Mouse (Mus musculus): ENCODE results near the gene Rps11. TPM values are rescaled to one million over a fixed set of nuclear protein-coding genes. Genes with fewer than 3 reads are reported as not detected.

Gene Rps11
- polyA plus RNA-seq, 1 experiment from 2014 or later = 1,305 TPM

DNA sequence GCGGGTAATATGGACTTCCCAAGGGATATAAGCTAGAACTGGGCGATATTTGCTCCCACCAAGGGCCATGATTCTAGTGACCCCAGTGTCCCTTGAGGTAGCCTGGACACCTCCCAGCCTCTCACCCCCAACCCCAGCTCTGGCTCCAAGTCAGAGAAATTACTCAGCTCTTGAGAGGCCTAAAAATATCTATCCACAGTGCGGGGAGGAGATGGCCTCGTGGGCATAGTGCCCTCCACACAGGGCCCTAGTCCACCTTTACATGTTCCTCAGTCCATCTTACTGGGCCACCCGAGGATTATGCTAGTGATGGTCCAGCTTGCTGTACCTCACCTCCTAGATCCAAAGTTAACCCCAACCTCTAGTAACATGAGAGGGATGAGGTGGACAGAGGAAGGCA is 40.6 kb upstream of the Rps11 start:
- Histone ChIP-seq H3K36me3 (ENCODE audit: control insufficient read depth, insufficient read depth, low read length) (peaks cover 2% of the 10 kb centered on the region; the same call in 1 of the 2 replicates), H3K4me1 (ENCODE audit: control insufficient read depth, insufficient read depth, low read length) (0 out of 2 replicates have a peak, but pooled peaks cover 6% of the 10 kb centered on the region), H3K27ac (ENCODE audit: low read depth, low read length) (no peak overlapping the region), H3K4me3 (ENCODE audit: low read depth, low read length) (no peak overlapping the region), H3K4me2 (no peak overlapping the region), H3K9ac (ENCODE audit: low read depth, low read length) (no peak overlapping the region), H3K9me3 (replicated peaks; ENCODE audit: control insufficient read depth, low read length) (peaks cover 13% of the 10 kb centered on the region), H3K27me3 (ENCODE audit: control insufficient read depth, insufficient read depth, low read length) (peaks cover 74% of the 10 kb centered on the region)
- no peak for ATAC-seq (replicated peaks; ENCODE audit: insufficient number of reproducible peaks, low FRiP score, low TSS enrichment)
- WGBS (ENCODE audit: insufficient replicate concordance) = 60% methylated on average over 5 of the region's 5 CpGs

- 0 out of 2 replicates have a peak, but pooled peaks cover 6% of the 10 kb centered on the region for H3K4me1 ChIP-seq (ENCODE audit: control insufficient read depth, insufficient read depth, low read length)
- no peak within 1 kb of the TSS for H3K27ac ChIP-seq (ENCODE audit: low read depth, low read length)
- peak within 1 kb of the TSS; percentile 74 for H3K4me2 ChIP-seq
- H3K9me3 ChIP-seq (replicated peaks; ENCODE audit: control insufficient read depth, low read length) = peaks cover 4% of the 10 kb centered on the region
- no peak for ATAC-seq (replicated peaks; ENCODE audit: insufficient number of reproducible peaks, low FRiP score, low TSS enrichment)
- H3K27me3 ChIP-seq (ENCODE audit: control insufficient read depth, insufficient read depth, low read length) = peaks cover 65% of the 10 kb centered on the region
- H3K36me3 ChIP-seq (ENCODE audit: control insufficient read depth, insufficient read depth, low read length) = peaks cover 6% of the 10 kb centered on the region; the same call in 1 of the 2 replicates
- WGBS (ENCODE audit: insufficient replicate concordance) = 3% methylated on average over 37 of the region's 41 CpGs
- no peak within 1 kb of the TSS for H3K9ac ChIP-seq (ENCODE audit: low read depth, low read length)
- peak within 1 kb of the TSS; percentile 48 for H3K4me3 ChIP-seq (ENCODE audit: low read depth, low read length)
Measured at GRCm38 (mm10) chr7:45163735-45164490, 39.7 kb upstream of the Rps11 start, which contains the start of gene Slc17a7. Gene Slc17a7 (plus strand): TSS chr7:45163949.

DNA sequence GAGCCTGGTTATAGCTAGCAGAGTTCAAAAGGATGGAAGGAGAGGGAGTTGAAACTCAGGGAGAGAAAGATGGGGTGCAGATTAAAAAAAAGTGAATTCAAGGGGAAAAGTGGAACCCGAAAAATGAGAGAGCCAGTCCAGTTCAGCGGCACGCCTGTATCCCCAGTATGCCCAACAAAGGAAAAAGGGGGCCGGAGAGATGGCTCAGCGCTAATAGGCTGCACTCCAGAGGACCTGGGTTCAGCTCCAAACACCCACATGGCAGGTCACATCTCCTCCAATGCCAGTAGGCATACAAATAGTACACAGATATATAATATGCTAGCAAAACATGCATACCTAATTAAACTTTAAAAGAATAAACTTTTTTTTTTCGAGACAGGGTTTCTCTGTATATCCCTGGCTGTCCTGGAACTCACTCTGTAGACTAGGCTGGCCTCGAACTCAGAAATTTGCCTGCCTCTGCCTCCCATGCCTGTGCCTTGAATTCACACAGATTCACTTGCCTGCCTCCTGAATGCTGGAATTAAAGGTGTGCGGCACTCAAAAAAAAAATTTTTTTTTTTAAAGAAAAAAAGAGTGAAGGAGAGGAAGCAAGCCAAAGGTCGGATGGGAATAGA is 38.9 kb upstream of the Rps11 start:
- H3K27me3 ChIP-seq (ENCODE audit: control insufficient read depth, insufficient read depth, low read length) = peaks cover 57% of the 10 kb centered on the region
- 66% methylated on average over 9 of the region's 9 CpGs for WGBS (ENCODE audit: insufficient replicate concordance)
- no peak overlapping the region for H3K27ac ChIP-seq (ENCODE audit: low read depth, low read length)
- H3K4me1 ChIP-seq (ENCODE audit: control insufficient read depth, insufficient read depth, low read length) = 0 out of 2 replicates have a peak, but pooled peaks cover 5% of the 10 kb centered on the region
- ATAC-seq (replicated peaks; ENCODE audit: insufficient number of reproducible peaks, low FRiP score, low TSS enrichment) = no peak
- no peak overlapping the region for H3K9ac ChIP-seq (ENCODE audit: low read depth, low read length)
- peaks cover 8% of the 10 kb centered on the region; the same call in 1 of the 2 replicates for H3K36me3 ChIP-seq (ENCODE audit: control insufficient read depth, insufficient read depth, low read length)
- no peak overlapping the region for H3K4me2 ChIP-seq
- no peak overlapping the region for H3K4me3 ChIP-seq (ENCODE audit: low read depth, low read length)
- H3K9me3 ChIP-seq (replicated peaks; ENCODE audit: control insufficient read depth, low read length) = no peaks in the 10 kb centered on the region; the same call in 1 of the 2 replicates

DNA sequence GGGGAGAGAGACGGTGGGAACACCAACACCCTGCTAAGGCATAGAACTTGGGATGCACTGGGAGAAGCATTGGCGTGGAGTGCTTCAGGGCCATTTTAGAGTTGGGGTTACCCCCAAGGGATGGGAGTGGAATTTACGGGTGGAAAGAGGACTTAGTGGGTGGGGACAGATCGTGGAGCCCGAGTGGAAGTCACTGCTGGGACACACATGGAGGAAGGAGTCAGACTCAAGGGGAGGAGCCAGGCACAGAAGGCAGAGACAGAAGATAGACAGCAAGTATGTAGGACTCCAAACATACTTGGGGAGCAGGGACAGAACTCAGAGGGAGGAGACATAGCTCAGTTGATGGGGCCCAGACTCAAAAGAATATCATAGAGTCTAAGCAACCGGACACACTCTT is 38.3 kb upstream of the Rps11 start:
- no peak for ATAC-seq (replicated peaks; ENCODE audit: insufficient number of reproducible peaks, low FRiP score, low TSS enrichment)
- Histone ChIP-seq H3K4me3 (ENCODE audit: low read depth, low read length) (peak overlapping the region; percentile 32), H3K27me3 (ENCODE audit: control insufficient read depth, insufficient read depth, low read length) (peaks cover 52% of the 10 kb centered on the region)

DNA sequence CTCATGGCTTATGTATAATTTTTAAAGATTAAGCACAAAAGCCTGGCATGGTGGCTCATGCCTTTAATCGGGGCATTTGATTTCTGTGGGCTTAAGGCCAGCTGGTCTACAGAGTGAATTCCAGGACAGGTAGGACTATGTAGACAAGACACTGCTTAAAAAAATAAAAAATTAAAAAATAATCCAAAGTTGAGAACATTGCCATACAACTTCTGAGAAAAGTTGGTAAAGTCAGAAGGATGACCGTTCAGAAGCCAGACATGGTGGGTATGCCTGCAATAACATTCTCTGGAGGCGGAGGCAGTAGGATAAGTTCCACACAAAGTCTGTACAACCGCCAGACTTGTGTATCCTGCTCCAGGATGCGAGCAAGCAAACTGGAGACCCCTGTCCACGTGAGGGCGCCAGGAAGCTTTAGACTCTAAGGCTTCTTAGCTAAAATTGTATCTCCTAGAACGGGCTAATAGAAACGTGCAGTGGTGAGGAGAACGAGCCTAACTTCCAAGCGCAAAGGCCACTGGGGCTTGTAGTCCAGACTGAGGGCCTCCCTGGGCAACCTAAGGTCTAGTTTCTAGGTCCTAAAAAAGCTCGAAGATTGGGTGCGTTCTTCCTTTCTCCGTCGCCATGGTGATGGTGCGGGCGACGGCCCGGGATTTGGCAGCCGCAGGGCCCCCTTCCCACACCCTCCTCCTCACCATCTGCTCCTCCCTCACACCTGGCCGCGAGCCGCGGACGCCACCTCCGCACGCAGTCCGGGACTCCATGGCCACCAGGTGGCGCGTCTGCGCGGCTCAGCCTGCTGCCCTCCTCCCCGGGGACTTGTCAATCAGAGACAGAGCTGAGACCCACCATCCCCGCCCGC is 37.6 kb upstream of the Rps11 start:
- Histone ChIP-seq H3K27me3 (ENCODE audit: control insufficient read depth, insufficient read depth, low read length) (peaks cover 45% of the 10 kb centered on the region), H3K9ac (ENCODE audit: low read depth, low read length) (peak overlapping the region; percentile 50; the same call in 1 of the 2 replicates), H3K36me3 (ENCODE audit: control insufficient read depth, insufficient read depth, low read length) (peaks cover 8% of the 10 kb centered on the region; the same call in 1 of the 2 replicates), H3K27ac (ENCODE audit: low read depth, low read length) (no peak overlapping the region), H3K9me3 (replicated peaks; ENCODE audit: control insufficient read depth, low read length) (no peaks in the 10 kb centered on the region; the same call in 1 of the 2 replicates), H3K4me1 (ENCODE audit: control insufficient read depth, insufficient read depth, low read length) (no peaks in the 10 kb centered on the region), H3K4me3 (ENCODE audit: low read depth, low read length) (peak overlapping the region; percentile 32), H3K4me2 (peak overlapping the region; percentile 66)
- peak; percentile 58 for ATAC-seq (replicated peaks; ENCODE audit: insufficient number of reproducible peaks, low FRiP score, low TSS enrichment)
- 4% methylated on average over 35 of the region's 35 CpGs for WGBS (ENCODE audit: insufficient replicate concordance)

More for the DNA sequence above, 38.3 kb upstream of the Rps11 start:
- 26% methylated on average over 6 of the region's 6 CpGs for WGBS (ENCODE audit: insufficient replicate concordance)
- no peak overlapping the region for H3K27ac ChIP-seq (ENCODE audit: low read depth, low read length)
- H3K4me2 ChIP-seq = peak overlapping the region; percentile 66
- peaks cover 8% of the 10 kb centered on the region; the same call in 1 of the 2 replicates for H3K36me3 ChIP-seq (ENCODE audit: control insufficient read depth, insufficient read depth, low read length)
- H3K4me1 ChIP-seq (ENCODE audit: control insufficient read depth, insufficient read depth, low read length) = no peaks in the 10 kb centered on the region
- no peaks in the 10 kb centered on the region; the same call in 1 of the 2 replicates for H3K9me3 ChIP-seq (replicated peaks; ENCODE audit: control insufficient read depth, low read length)
- no peak overlapping the region for H3K9ac ChIP-seq (ENCODE audit: low read depth, low read length)

- WGBS (ENCODE audit: insufficient replicate concordance) = 90% methylated on average over 3 of the region's 3 CpGs
- peaks cover 8% of the 10 kb centered on the region; the same call in 1 of the 2 replicates for H3K36me3 ChIP-seq (ENCODE audit: control insufficient read depth, insufficient read depth, low read length)
- H3K4me1 ChIP-seq (ENCODE audit: control insufficient read depth, insufficient read depth, low read length) = no peaks in the 10 kb centered on the region
- no peaks in the 10 kb centered on the region; the same call in 1 of the 2 replicates for H3K9me3 ChIP-seq (replicated peaks; ENCODE audit: control insufficient read depth, low read length)
- no peak overlapping the region for H3K9ac ChIP-seq (ENCODE audit: low read depth, low read length)
- no peak overlapping the region for H3K4me2 ChIP-seq
- no peak overlapping the region for H3K27ac ChIP-seq (ENCODE audit: low read depth, low read length)
- H3K27me3 ChIP-seq (ENCODE audit: control insufficient read depth, insufficient read depth, low read length) = peaks cover 35% of the 10 kb centered on the region
- no peak for ATAC-seq (replicated peaks; ENCODE audit: insufficient number of reproducible peaks, low FRiP score, low TSS enrichment)
- H3K4me3 ChIP-seq (ENCODE audit: low read depth, low read length) = no peak overlapping the region
Measured at GRCm38 (mm10) chr7:45160866-45161265, 36.6 kb upstream of the Rps11 start.

GRCm38 (mm10) chr7:45160316-45160800 is 36.1 kb upstream of the Rps11 start:
- WGBS (ENCODE audit: insufficient replicate concordance) = 90% methylated on average over 6 of the region's 6 CpGs
- no peak for ATAC-seq (replicated peaks; ENCODE audit: insufficient number of reproducible peaks, low FRiP score, low TSS enrichment)
- peaks cover 8% of the 10 kb centered on the region; the same call in 1 of the 2 replicates for H3K36me3 ChIP-seq (ENCODE audit: control insufficient read depth, insufficient read depth, low read length)
- no peak overlapping the region for H3K4me3 ChIP-seq (ENCODE audit: low read depth, low read length)
- no peak overlapping the region for H3K4me2 ChIP-seq
- H3K9me3 ChIP-seq (replicated peaks; ENCODE audit: control insufficient read depth, low read length) = no peaks in the 10 kb centered on the region; the same call in 1 of the 2 replicates
- H3K27me3 ChIP-seq (ENCODE audit: control insufficient read depth, insufficient read depth, low read length) = peaks cover 30% of the 10 kb centered on the region
- H3K4me1 ChIP-seq (ENCODE audit: control insufficient read depth, insufficient read depth, low read length) = no peaks in the 10 kb centered on the region
- no peak overlapping the region for H3K27ac ChIP-seq (ENCODE audit: low read depth, low read length)
- no peak overlapping the region for H3K9ac ChIP-seq (ENCODE audit: low read depth, low read length)

GRCm38 (mm10) chr7:45158991-45159390 is 34.8 kb upstream of the Rps11 start:
- H3K4me2 ChIP-seq = no peak overlapping the region
- H3K36me3 ChIP-seq (ENCODE audit: control insufficient read depth, insufficient read depth, low read length) = peaks cover 8% of the 10 kb centered on the region; the same call in 1 of the 2 replicates
- no peaks in the 10 kb centered on the region; the same call in 1 of the 2 replicates for H3K9me3 ChIP-seq (replicated peaks; ENCODE audit: control insufficient read depth, low read length)
- peaks cover 16% of the 10 kb centered on the region for H3K27me3 ChIP-seq (ENCODE audit: control insufficient read depth, insufficient read depth, low read length)
- H3K9ac ChIP-seq (ENCODE audit: low read depth, low read length) = no peak overlapping the region
- no peak for ATAC-seq (replicated peaks; ENCODE audit: insufficient number of reproducible peaks, low FRiP score, low TSS enrichment)
- WGBS (ENCODE audit: insufficient replicate concordance) = 87% methylated on average over 6 of the region's 6 CpGs
- H3K4me1 ChIP-seq (ENCODE audit: control insufficient read depth, insufficient read depth, low read length) = no peaks in the 10 kb centered on the region; the same call in 1 of the 2 replicates
- no peak overlapping the region for H3K27ac ChIP-seq (ENCODE audit: low read depth, low read length)
- no peak overlapping the region for H3K4me3 ChIP-seq (ENCODE audit: low read depth, low read length)

Data from heart, embryonic 11.5 days (tissue).